Mouse (Mus musculus) heart, adult 2 months (tissue): ENCODE data around the gene Mdk. TPM values are rescaled to one million over a fixed set of nuclear protein-coding genes. Genes with fewer than 3 reads are reported as not detected.

Experiments
- DNase-seq, 2 experiments: peaks; one replicate each; pipeline ENCODE4 v3.0.0; 2021
- H3K27ac ChIP-seq: fragments of 200-600 bp; 2 replicates; pipeline ENCODE4 v1.8.1; 2022
- H3K27me3 ChIP-seq: fragments of 200-500 bp; 2 replicates; pipeline ENCODE4 v1.6.1; 2012; ENCODE audit warnings: mild to moderate bottlenecking, low read length, inconsistent platforms, mixed read lengths; ENCODE audit not compliant: control insufficient read depth, insufficient read depth
- H3K36me3 ChIP-seq: fragments of 200-500 bp; 2 replicates; pipeline ENCODE4 v1.6.1; 2012; ENCODE audit warnings: low read length, inconsistent platforms; ENCODE audit not compliant: control insufficient read depth, insufficient read depth
- H3K4me1 ChIP-seq: fragments of 200-500 bp; 2 replicates; pipeline ENCODE4 v1.6.1; 2011; ENCODE audit warnings: low read length; ENCODE audit not compliant: control insufficient read depth, insufficient read depth
- H3K4me3 ChIP-seq: fragments of 200-600 bp; 2 replicates; pipeline ENCODE4 v1.8.1; 2022
- H3K79me2 ChIP-seq: fragments of 200-500 bp; replicated peaks from 2 replicates; pipeline ENCODE4 v1.6.1; 2012; ENCODE audit warnings: mild to moderate bottlenecking, inconsistent platforms, low read length, moderate library complexity, mixed read lengths; ENCODE audit not compliant: control insufficient read depth, insufficient read depth
- H3K9ac ChIP-seq: fragments of 200-500 bp; 2 replicates; pipeline ENCODE4 v1.6.1; 2012; ENCODE audit warnings: low read depth, mild to moderate bottlenecking, control low read depth, inconsistent platforms, low read length, mixed read lengths
- CTCF ChIP-seq: fragments of 200-600 bp; IDR thresholded peaks from 2 replicates; pipeline ENCODE4 v1.8.1; 2022; ENCODE audit warnings: antibody characterized with exemption, mild to moderate bottlenecking, moderate library complexity
- EP300 ChIP-seq: fragments of 200-500 bp; IDR thresholded peaks from 2 replicates; pipeline ENCODE4 v1.6.1; 2011; ENCODE audit warnings: low read depth, low read length, control low read depth; ENCODE audit not compliant: insufficient read depth
- POLR2A ChIP-seq: fragments of 200-500 bp; IDR thresholded peaks from 2 replicates; pipeline ENCODE4 v1.6.1; 2011; ENCODE audit warnings: mild to moderate bottlenecking, low read depth, low read length, control low read depth; ENCODE audit not compliant: insufficient read depth
- WGBS: fragments of 180-500 bp; shearing (Covaris S2); methylation state at CpG from one replicate; pipeline ENCODE4 v1.1.7; 2018; 5-methylcytosine and 5-hydroxymethylcytosine counted together
- intact Hi-C: fragments of 180-260 bp; cut with DNase I; formaldehyde crosslinking; loops from one replicate; pipeline ENCODE4 v1.15.1; 2025
- long read RNA-seq: library from polyadenylated mRNA; stranded (forward); transcript quantifications from one replicate; pipeline ENCODE4 v2.0.0, GENCODE M21; 2021
- polyA plus RNA-seq: library from polyadenylated mRNA; depleted of rRNA; stranded (reverse); fragments of >200 nt; gene quantifications from 2 replicates; pipeline ENCODE4 v1.2.3, GENCODE M21; 2012; rRNA removed
- total RNA-seq, 2 experiments: library from RNA; stranded (reverse); gene quantifications; 2 replicates each; pipeline ENCODE4 v1.2.3; 2021

The Mdk gene
- total RNA-seq (1 to 10 TPM; 2.5 to 2.8 TPM), polyA plus RNA-seq (4.1 and 5.4 TPM in 2 replicates)
- long read RNA-seq, partial matches to known transcripts = 1 of 1 reads
- long read RNA-seq, other reads (novel, unspliced or antisense) = 0 of 1 reads

DNA sequence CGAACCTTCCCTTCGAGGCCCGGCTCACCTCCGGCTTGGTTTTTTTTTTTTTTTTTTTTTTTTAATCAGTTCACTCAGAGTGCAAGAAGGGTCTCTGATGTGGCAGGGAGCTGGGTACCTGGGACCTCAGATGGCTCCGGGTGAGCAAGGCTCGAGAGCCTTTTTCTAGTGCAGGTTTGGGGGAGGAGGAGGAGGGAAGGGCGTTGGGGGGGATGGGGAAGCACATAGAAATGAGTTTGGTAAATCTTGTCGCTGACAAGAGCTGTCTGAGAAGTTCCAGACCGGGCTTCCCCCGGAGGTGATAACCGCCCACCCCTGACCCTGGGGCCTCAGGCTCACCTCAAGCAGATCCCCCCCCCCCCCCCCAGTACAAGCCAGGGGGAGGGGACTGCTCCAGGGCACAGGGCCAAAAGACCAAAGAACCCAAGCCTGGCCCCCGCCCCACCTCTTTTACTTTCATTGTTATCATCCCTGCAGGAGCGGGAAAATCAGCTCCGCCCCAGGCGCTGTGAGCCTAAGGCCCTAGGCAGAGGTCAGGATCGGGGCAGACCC, at the start of gene Mdk:
TSS of gene Mdk (minus strand) at position 138 of the 552 bp plus-strand sequence.
- H3K27ac ChIP-seq = no peak within 1 kb of the TSS
- DNase-seq = peak; percentile 6 to 21

DNA sequence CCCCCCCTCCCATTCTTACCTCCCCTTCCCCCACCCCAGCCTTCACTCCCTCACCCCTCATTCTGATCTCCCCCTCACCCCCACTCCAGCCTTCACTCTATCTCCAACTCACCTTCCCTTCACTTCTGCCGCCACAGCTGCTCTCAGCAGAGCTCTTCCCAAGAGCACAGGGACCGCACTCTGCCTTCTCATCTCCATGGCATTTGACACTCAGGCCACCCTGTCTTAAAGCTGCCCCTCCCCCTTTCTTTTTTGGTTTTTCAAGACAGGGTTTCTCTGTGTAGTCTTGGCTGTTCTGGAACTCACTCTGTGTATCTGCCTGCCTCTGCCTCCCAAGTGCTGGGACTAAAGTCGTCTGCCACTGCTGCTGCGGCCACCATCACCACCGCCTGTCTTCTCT, 48.7 kb upstream of the Mdk start:
- Histone ChIP-seq H3K79me2 (no peaks in the 10 kb centered on the region), H3K4me1 (no peaks in the 10 kb centered on the region; the same call in 1 of the 2 replicates), H3K27me3 (peaks cover 3% of the 10 kb centered on the region), H3K36me3 (no peaks in the 10 kb centered on the region), H3K27ac (no peak overlapping the region), H3K9ac (no peak overlapping the region), H3K4me3 (no peak overlapping the region)
- intact Hi-C loops = no loop called here
- no peak for DNase-seq
- WGBS = 84% methylated on average over 5 of the region's 5 CpGs
- no peak for TF ChIP-seq CTCF
- TF ChIP-seq POLR2A = no peak
- no peak for TF ChIP-seq EP300

More for the DNA sequence above, at the start of gene Mdk:
- Histone ChIP-seq H3K4me3 (peak within 1 kb of the TSS; percentile 29; the same call in 1 of the 2 replicates), H3K4me1 (no peaks in the 10 kb centered on the region), H3K9ac (peak within 1 kb of the TSS; percentile 62), H3K79me2 (no peaks in the 10 kb centered on the region), H3K27me3 (no peaks in the 10 kb centered on the region), H3K36me3 (no peaks in the 10 kb centered on the region)
- intact Hi-C loops = no loop called here
- 28% methylated on average over 15 of the region's 16 CpGs for WGBS
- no peak for TF ChIP-seq EP300
- no peak for TF ChIP-seq POLR2A
- TF ChIP-seq CTCF = no peak

DNA sequence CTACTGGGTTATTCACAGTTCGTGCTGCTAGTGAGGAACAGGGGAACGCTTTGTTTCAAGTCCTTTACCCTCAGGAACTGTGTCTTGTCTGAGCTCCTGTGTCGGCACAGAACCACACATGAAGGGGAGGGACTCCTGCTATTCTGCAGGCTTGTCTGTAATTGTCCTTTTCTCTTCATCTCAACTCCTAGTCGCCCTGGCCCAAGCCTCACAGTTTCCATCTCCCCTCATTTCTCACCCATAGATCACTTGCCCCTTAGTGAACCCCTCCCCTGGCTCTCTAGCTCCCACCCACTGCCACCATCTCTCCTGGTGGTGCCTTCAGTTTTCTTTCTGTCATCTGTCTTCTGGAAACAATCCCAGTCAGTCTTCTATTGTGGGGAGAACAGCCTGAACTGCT, 48.1 kb upstream of the Mdk start:
- no peaks in the 10 kb centered on the region for H3K79me2 ChIP-seq
- H3K36me3 ChIP-seq = no peaks in the 10 kb centered on the region
- no peaks in the 10 kb centered on the region; the same call in 1 of the 2 replicates for H3K4me1 ChIP-seq
- DNase-seq = no peak
- H3K27ac ChIP-seq = no peak overlapping the region
- TF ChIP-seq POLR2A (no peak), EP300 (no peak), CTCF (no peak)
- H3K27me3 ChIP-seq = peaks cover 7% of the 10 kb centered on the region
- no peak overlapping the region for H3K4me3 ChIP-seq
- intact Hi-C loops = no loop called here
- H3K9ac ChIP-seq = no peak overlapping the region
- WGBS = 63% methylated on average over 4 of the region's 4 CpGs

DNA sequence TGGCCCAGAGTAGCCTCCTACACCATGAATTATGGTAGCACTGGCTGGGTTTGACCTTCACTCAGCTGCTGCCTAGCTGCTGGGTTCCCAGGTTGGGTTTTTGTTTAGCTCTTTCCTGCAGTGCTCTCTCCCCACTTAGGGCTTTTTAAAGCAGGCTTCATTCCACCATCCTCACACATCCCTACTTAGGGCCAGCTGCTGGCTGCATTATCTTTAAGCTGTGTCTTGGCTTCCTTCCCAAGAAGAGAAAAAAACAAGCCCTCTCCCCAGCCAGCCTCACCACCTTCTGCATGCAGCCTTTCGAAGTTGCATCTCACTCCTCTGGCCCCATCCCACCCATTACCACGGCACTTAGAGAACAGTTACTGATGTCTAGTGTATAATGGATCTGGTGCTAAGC, 46.5 kb upstream of the Mdk start:
- WGBS = 49% methylated on average over 2 of the region's 2 CpGs
- H3K4me1 ChIP-seq = no peaks in the 10 kb centered on the region
- no peak overlapping the region for H3K4me3 ChIP-seq
- no peak overlapping the region for H3K27ac ChIP-seq
- intact Hi-C loops = no loop called here
- no peak overlapping the region for H3K9ac ChIP-seq
- DNase-seq = no peak
- TF ChIP-seq EP300 (no peak), CTCF (no peak)
- H3K27me3 ChIP-seq = peaks cover 9% of the 10 kb centered on the region
- H3K36me3 ChIP-seq = no peaks in the 10 kb centered on the region
- no peaks in the 10 kb centered on the region for H3K79me2 ChIP-seq

DNA sequence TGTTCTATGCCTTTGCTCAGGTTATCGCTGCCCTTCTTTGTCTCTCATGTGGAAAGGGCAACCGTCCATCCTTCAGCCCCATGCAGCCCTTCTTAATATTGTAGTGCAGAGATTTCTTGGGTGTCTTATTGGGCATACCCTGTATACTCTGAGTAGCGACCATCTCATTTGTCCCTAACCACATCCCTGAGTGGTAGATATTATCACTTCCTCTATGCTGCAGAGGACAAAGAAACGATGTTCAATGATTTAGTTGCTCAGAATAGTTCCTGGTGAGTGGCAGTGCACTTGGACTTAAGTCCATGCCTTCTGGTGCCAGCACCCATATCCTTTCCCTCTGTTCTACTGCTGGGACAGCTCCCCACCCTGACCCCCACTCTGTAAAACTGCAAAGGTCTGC, 45.9 kb upstream of the Mdk start:
- intact Hi-C loops = no loop called here
- H3K79me2 ChIP-seq = no peaks in the 10 kb centered on the region
- no peak overlapping the region for H3K27ac ChIP-seq
- no peak for DNase-seq
- no peak overlapping the region for H3K4me3 ChIP-seq
- no peaks in the 10 kb centered on the region for H3K4me1 ChIP-seq
- TF ChIP-seq POLR2A (no peak), EP300 (no peak), CTCF (no peak)
- no peaks in the 10 kb centered on the region for H3K36me3 ChIP-seq
- no peak overlapping the region for H3K9ac ChIP-seq
- 59% methylated on average over 4 of the region's 4 CpGs for WGBS
- H3K27me3 ChIP-seq = peaks cover 9% of the 10 kb centered on the region
